Mouse (Mus musculus): Measurements from ENCODE around the gene Fbxo9.

GRCm38 (mm10) chr9:78109656-78110055 lies 791 bp upstream of the Fbxo9 start:
- TF ChIP-seq SRF (IDR thresholded peaks at IDR 0.05; ENCODE audit: control insufficient read depth, insufficient read length, low read depth): no peak
- TF ChIP-seq POLR2A (IDR thresholded peaks at IDR 0.05; ENCODE audit: insufficient read length, low read depth): no peak
- no peak for TF ChIP-seq MAX (IDR thresholded peaks at IDR 0.05; ENCODE audit: low read depth)
- no peak for TF ChIP-seq TCF12 (IDR thresholded peaks at IDR 0.05; ENCODE audit: insufficient read depth, poor library complexity, severe bottlenecking)
- no peak for TF ChIP-seq USF1 (IDR thresholded peaks at IDR 0.05; ENCODE audit: low read depth)
- TF ChIP-seq POLR2AphosphoS2 (IDR thresholded peaks at IDR 0.05; ENCODE audit: insufficient read length, low read depth): no peak
- TF ChIP-seq TCF3 (IDR thresholded peaks at IDR 0.05; ENCODE audit: insufficient read length, low read depth): no peak
- no peak for TF ChIP-seq CEBPB (IDR thresholded peaks at IDR 0.05; ENCODE audit: insufficient read depth, poor library complexity, severe bottlenecking)
